Mouse (Mus musculus) heart, embryonic 14.5 days (tissue): ENCODE results near the gene Usp32. TPM values are rescaled to one million over a fixed set of nuclear protein-coding genes. Genes with fewer than 3 reads are reported as not detected.

Experiments used
- ATAC-seq: fragments of 200-750 bp; cut with Nextera tagmentation; 2 replicates; pipeline ENCODE4 v1.8.0; 2017; ENCODE audit warnings: low read depth, moderate TSS enrichment; ENCODE audit not compliant: insufficient number of reproducible peaks, insufficient read depth, low FRiP score
- H3K27ac ChIP-seq, 2 experiments: fragments of 200-500 bp in 1 of 2; fragments of 300-500 bp in 1 of 2; sonication (generic) in 1 of 2; replicated peaks in 1 of 2; 2 replicates each; pipeline ENCODE4 v1.5.1; 2012 to 2014; ENCODE audit warnings: low read depth in 2 of 2, low read length in 2 of 2, control low read depth in 1 of 2, mild to moderate bottlenecking in 1 of 2, mixed read lengths in 1 of 2; ENCODE audit not compliant: control insufficient read depth in 1 of 2, insufficient read depth in 1 of 2
- H3K27me3 ChIP-seq: fragments of 300-500 bp; sonication (generic); 2 replicates; pipeline ENCODE4 v1.6.1; 2014; ENCODE audit warnings: mild to moderate bottlenecking, low read length, control low read depth; ENCODE audit not compliant: control insufficient read depth, insufficient read depth
- H3K36me3 ChIP-seq: fragments of 300-500 bp; sonication (generic); 2 replicates; pipeline ENCODE4 v1.6.1; 2014; ENCODE audit warnings: mild to moderate bottlenecking, control low read depth, low read length, mixed read lengths; ENCODE audit not compliant: control insufficient read depth, insufficient read depth
- H3K4me1 ChIP-seq, 2 experiments: fragments of 200-500 bp in 1 of 2; fragments of 300-500 bp in 1 of 2; sonication (generic) in 1 of 2; 2 replicates each; pipeline ENCODE4 v1.6.1; 2012 to 2014; ENCODE audit warnings: low read length in 2 of 2, control low read depth in 1 of 2, mixed read lengths in 1 of 2; ENCODE audit not compliant: control insufficient read depth in 2 of 2, insufficient read depth in 2 of 2
- H3K4me2 ChIP-seq: fragments of 300-500 bp; sonication (generic); 2 replicates; pipeline ENCODE4 v1.6.1; 2014; ENCODE audit warnings: mild to moderate bottlenecking, low read length
- H3K4me3 ChIP-seq, 2 experiments: fragments of 200-500 bp in 1 of 2; fragments of 300-500 bp in 1 of 2; sonication (generic) in 1 of 2; 2 replicates each; pipeline ENCODE4 v1.5.1; 2012 to 2014; ENCODE audit warnings: low read length in 2 of 2, mild to moderate bottlenecking in 2 of 2, control low read depth in 1 of 2, low read depth in 1 of 2, moderate library complexity in 1 of 2; ENCODE audit not compliant: control insufficient read depth in 1 of 2, insufficient read depth in 1 of 2
- H3K9ac ChIP-seq: fragments of 300-500 bp; sonication (generic); 2 replicates; pipeline ENCODE4 v1.6.1; 2014; ENCODE audit warnings: mild to moderate bottlenecking, low read length
- H3K9me3 ChIP-seq: fragments of 300-500 bp; sonication (generic); 2 replicates; pipeline ENCODE4 v1.6.1; 2016; ENCODE audit warnings: low read length, control low read depth; ENCODE audit not compliant: control insufficient read depth
- WGBS: fragments of 180-500 bp; shearing (Covaris S2); extraction: QIAGEN DNeasy Blood & Tissue Kit; methylation state at CpG from one replicate; pipeline ENCODE4 v1.1.7; 2014; 5-methylcytosine and 5-hydroxymethylcytosine counted together
- polyA plus RNA-seq: library from polyadenylated mRNA; unstranded; fragments of >200 nt; fragmentation: Nextera tagmentation; extraction: Ambion mirVana; gene quantifications from 2 replicates; pipeline ENCODE4 v1.2.1, GENCODE M21; 2014

Gene Usp32
- polyA plus RNA-seq, 1 experiment from 2014 or later, result 6.2 TPM

GRCm38 (mm10) chr11:85003566-85003965, 136.4 kb downstream of the Usp32 start:
- no peak for ATAC-seq
- H3K36me3 ChIP-seq, result peaks cover 57% of the 10 kb centered on the region

GRCm38 (mm10) chr11:84995241-84995640, 144.7 kb downstream of the Usp32 start:
- H3K4me3 ChIP-seq, result no peak overlapping the region

More at GRCm38 (mm10) chr11:85003566-85003965, 136.4 kb downstream of the Usp32 start:
- H3K4me3 ChIP-seq, result no peak overlapping the region
- no peaks in the 10 kb centered on the region for H3K9me3 ChIP-seq
- 83% methylated on average over 3 of the region's 3 CpGs for WGBS
- H3K9ac ChIP-seq, result no peak overlapping the region
- no peaks in the 10 kb centered on the region for H3K4me1 ChIP-seq
- no peak overlapping the region for H3K4me2 ChIP-seq
- no peak overlapping the region for H3K27ac ChIP-seq
- no peaks in the 10 kb centered on the region for H3K27me3 ChIP-seq

GRCm38 (mm10) chr11:84992996-84993395, 147.0 kb downstream of the Usp32 start:
- Histone ChIP-seq H3K4me1 (no peaks in the 10 kb centered on the region), H3K9ac (no peak overlapping the region), H3K4me2 (no peak overlapping the region), H3K9me3 (no peaks in the 10 kb centered on the region), H3K4me3 (no peak overlapping the region), H3K27me3 (no peaks in the 10 kb centered on the region), H3K27ac (no peak overlapping the region), H3K36me3 (peaks cover 72% of the 10 kb centered on the region)
- no peak for ATAC-seq
- 91% methylated on average over 1 of the region's 1 CpGs for WGBS

More at GRCm38 (mm10) chr11:84995241-84995640, 144.7 kb downstream of the Usp32 start:
- Histone ChIP-seq H3K27me3 (no peaks in the 10 kb centered on the region), H3K9ac (no peak overlapping the region), H3K4me2 (no peak overlapping the region), H3K27ac (no peak overlapping the region), H3K36me3 (peaks cover 68% of the 10 kb centered on the region), H3K9me3 (no peaks in the 10 kb centered on the region), H3K4me1 (no peaks in the 10 kb centered on the region)
- no peak for ATAC-seq
- 89% methylated on average over 1 of the region's 1 CpGs for whole genome bisulfite sequencing

- Histone ChIP-seq H3K4me2 (no peak overlapping the region), H3K4me1 (no peaks in the 10 kb centered on the region), H3K27me3 (no peaks in the 10 kb centered on the region), H3K27ac (no peak overlapping the region), H3K4me3 (no peak overlapping the region), H3K9me3 (no peaks in the 10 kb centered on the region), H3K36me3 (peaks cover 72% of the 10 kb centered on the region), H3K9ac (no peak overlapping the region)
- WGBS, result 84% methylated on average over 3 of the region's 3 CpGs
- no peak for ATAC-seq
Measured at GRCm38 (mm10) chr11:84988341-84988919, 151.5 kb downstream of the Usp32 start.

- Histone ChIP-seq H3K9ac (no peak overlapping the region), H3K36me3 (peaks cover 46% of the 10 kb centered on the region), H3K4me1 (no peaks in the 10 kb centered on the region), H3K27ac (no peak overlapping the region), H3K9me3 (no peaks in the 10 kb centered on the region), H3K27me3 (no peaks in the 10 kb centered on the region), H3K4me2 (no peak overlapping the region), H3K4me3 (no peak overlapping the region)
- 91% methylated on average over 6 of the region's 6 CpGs for WGBS
- ATAC-seq, result no peak
Measured at GRCm38 (mm10) chr11:84985421-84985820, 154.5 kb downstream of the Usp32 start.

GRCm38 (mm10) chr11:84980697-84981096, 159.3 kb downstream of the Usp32 start:
- no peak for ATAC-seq
- 93% methylated on average over 2 of the region's 2 CpGs for WGBS
- H3K9ac ChIP-seq, result no peak overlapping the region
- no peak overlapping the region for H3K27ac ChIP-seq
- no peaks in the 10 kb centered on the region for H3K4me1 ChIP-seq
- no peak overlapping the region for H3K4me2 ChIP-seq
- no peaks in the 10 kb centered on the region for H3K27me3 ChIP-seq
- no peak overlapping the region for H3K4me3 ChIP-seq
- H3K36me3 ChIP-seq, result peaks cover 16% of the 10 kb centered on the region
- H3K9me3 ChIP-seq, result no peaks in the 10 kb centered on the region

GRCm38 (mm10) chr11:84979351-84979750, 160.6 kb downstream of the Usp32 start:
- no peaks in the 10 kb centered on the region for H3K4me1 ChIP-seq
- no peak overlapping the region for H3K4me3 ChIP-seq
- H3K4me2 ChIP-seq, result no peak overlapping the region
- no peaks in the 10 kb centered on the region for H3K9me3 ChIP-seq
- no peak for ATAC-seq
- H3K27me3 ChIP-seq, result no peaks in the 10 kb centered on the region
- no peak overlapping the region for H3K9ac ChIP-seq
- WGBS, result 19% methylated on average over 1 of the region's 1 CpGs
- H3K27ac ChIP-seq, result no peak overlapping the region
- 0 out of 2 replicates have a peak, but pooled peaks cover 6% of the 10 kb centered on the region for H3K36me3 ChIP-seq

GRCm38 (mm10) chr11:84978113-84978512, 161.8 kb downstream of the Usp32 start:
- no peaks in the 10 kb centered on the region for H3K36me3 ChIP-seq
- ATAC-seq, result no peak
- H3K9me3 ChIP-seq, result no peaks in the 10 kb centered on the region
- no peak overlapping the region for H3K4me2 ChIP-seq
- H3K4me1 ChIP-seq, result no peaks in the 10 kb centered on the region
- H3K9ac ChIP-seq, result no peak overlapping the region
- no peak overlapping the region for H3K27ac ChIP-seq
- no peaks in the 10 kb centered on the region for H3K27me3 ChIP-seq
- H3K4me3 ChIP-seq, result no peak overlapping the region
- 42% methylated on average over 2 of the region's 2 CpGs for WGBS
